Mouse (Mus musculus) MEL (cell line): ENCODE measurements around the gene Bpifb1. TPM values are rescaled to one million over a fixed set of nuclear protein-coding genes. Genes with fewer than 3 reads are reported as not detected.

ENCODE experiments used
- DNase-seq: peaks from one replicate; pipeline ENCODE4 v3.0.0; 2011; ENCODE audit warnings: low read depth, low spot score
- H3K27ac ChIP-seq: 2 replicates; pipeline ENCODE4 v1.5.1; 2012; ENCODE audit warnings: low read depth, mild to moderate bottlenecking, control low read depth, low read length, moderate library complexity; ENCODE audit not compliant: control insufficient read depth
- H3K27me3 ChIP-seq, 2 experiments: fragments of 150-350 bp in 1 of 2; sonication (generic) in 1 of 2; 2 replicates each; pipeline ENCODE4 v1.6.1; 2012; ENCODE audit warnings: low read length in 2 of 2, mild to moderate bottlenecking in 2 of 2, improper control_type of control experiment in 1 of 2, moderate library complexity in 1 of 2; ENCODE audit not compliant: insufficient read depth in 2 of 2, control insufficient read depth in 1 of 2
- H3K36me3 ChIP-seq, 2 experiments: 2 replicates each; pipeline ENCODE4 v1.6.1; 2012 to 2014; ENCODE audit warnings: low read length in 2 of 2, improper control_type of control experiment in 1 of 2, inconsistent platforms in 1 of 2, mild to moderate bottlenecking in 1 of 2; ENCODE audit not compliant: insufficient read depth in 2 of 2, control insufficient read depth in 1 of 2
- H3K4me1 ChIP-seq, 2 experiments: fragments of 150-350 bp in 1 of 2; sonication (generic) in 1 of 2; 2 replicates each; pipeline ENCODE4 v1.6.1; 2012; ENCODE audit warnings: low read length in 2 of 2, improper control_type of control experiment in 1 of 2, mild to moderate bottlenecking in 1 of 2; ENCODE audit not compliant: insufficient read depth in 2 of 2, control insufficient read depth in 1 of 2
- H3K4me3 ChIP-seq, 2 experiments: fragments of 150-350 bp in 1 of 2; sonication (generic) in 1 of 2; 2 replicates each; pipeline ENCODE4 v1.5.1; 2012; ENCODE audit warnings: low read depth in 2 of 2, low read length in 2 of 2, mild to moderate bottlenecking in 2 of 2, moderate library complexity in 2 of 2, control low read depth in 1 of 2, improper control_type of control experiment in 1 of 2; ENCODE audit not compliant: control insufficient read depth in 1 of 2, insufficient read depth in 1 of 2
- H3K79me2 ChIP-seq: 2 replicates; pipeline ENCODE4 v1.6.1; 2012; ENCODE audit warnings: mild to moderate bottlenecking, low read length, moderate library complexity; ENCODE audit not compliant: control insufficient read depth, poor library complexity, insufficient read depth
- H3K9ac ChIP-seq: 2 replicates; pipeline ENCODE4 v1.6.1; 2012; ENCODE audit warnings: low read depth, mild to moderate bottlenecking, control low read depth, low read length, moderate library complexity; ENCODE audit not compliant: control insufficient read depth, poor library complexity, severe bottlenecking
- H3K9me3 ChIP-seq: fragments of 150-350 bp; sonication (generic); replicated peaks from 2 replicates; pipeline ENCODE4 v1.6.1; 2012; ENCODE audit warnings: mild to moderate bottlenecking, low read length, improper control_type of control experiment, moderate library complexity; ENCODE audit not compliant: insufficient read depth
- CHD2 ChIP-seq: IDR thresholded peaks from 2 replicates; pipeline ENCODE4 v1.6.1; 2011; ENCODE audit warnings: low read length, improper control_type of control experiment
- CTCF ChIP-seq, 3 experiments: IDR thresholded peaks in 2 of 3; conservative IDR thresholded peaks in 1 of 3; 2 replicates each; pipeline ENCODE4 v1.5.1; 2011 to 2012; ENCODE audit warnings: low read length in 3 of 3, low read depth in 2 of 3, mild to moderate bottlenecking in 2 of 3, improper control_type of control experiment in 1 of 3, inconsistent platforms in 1 of 3, mixed read lengths in 1 of 3, moderate library complexity in 1 of 3; ENCODE audit not compliant: control insufficient read depth in 1 of 3, insufficient read depth in 1 of 3, poor library complexity in 1 of 3, severe bottlenecking in 1 of 3
- EP300 ChIP-seq, 2 experiments: IDR thresholded peaks; 2 replicates each; pipeline ENCODE4 v1.6.1; 2011; ENCODE audit warnings: improper control_type of control experiment in 2 of 2, low read length in 2 of 2, low read depth in 1 of 2, mild to moderate bottlenecking in 1 of 2
- GABPA ChIP-seq: IDR thresholded peaks from 2 replicates; pipeline ENCODE4 v1.6.1; 2012; ENCODE audit warnings: low read depth, mild to moderate bottlenecking, inconsistent platforms, low read length, improper control_type of control experiment, moderate library complexity
- KAT2A ChIP-seq: conservative IDR thresholded peaks from 2 replicates; pipeline ENCODE4 v1.6.1; 2012; ENCODE audit warnings: low read depth, low read length, improper control_type of control experiment, inconsistent platforms
- MAFK ChIP-seq: IDR thresholded peaks from 2 replicates; pipeline ENCODE4 v1.6.1; 2011; ENCODE audit warnings: low read depth, mild to moderate bottlenecking, low read length, improper control_type of control experiment, borderline replicate concordance
- MAX ChIP-seq: IDR thresholded peaks from 2 replicates; pipeline ENCODE4 v1.6.1; 2011; ENCODE audit warnings: low read length, improper control_type of control experiment
- MXI1 ChIP-seq: IDR thresholded peaks from 2 replicates; pipeline ENCODE4 v1.6.1; 2011; ENCODE audit warnings: mild to moderate bottlenecking, low read depth, low read length, improper control_type of control experiment
- MYC ChIP-seq: IDR thresholded peaks from 2 replicates; pipeline ENCODE4 v1.6.1; 2011; ENCODE audit warnings: low read depth, mild to moderate bottlenecking, low read length, improper control_type of control experiment, moderate library complexity
- NRF1 ChIP-seq: IDR thresholded peaks from 2 replicates; pipeline ENCODE4 v1.6.1; 2014; ENCODE audit warnings: low read depth, mild to moderate bottlenecking, inconsistent platforms, low read length, improper control_type of control experiment, moderate library complexity; ENCODE audit not compliant: poor library complexity, insufficient read depth, severe bottlenecking
- POLR2AphosphoS5 ChIP-seq: IDR thresholded peaks from 2 replicates; pipeline ENCODE4 v1.6.1; 2012; ENCODE audit warnings: low read depth, borderline replicate concordance, mild to moderate bottlenecking, inconsistent platforms, low read length, moderate library complexity, mixed read lengths
- SMC3 ChIP-seq: IDR thresholded peaks from 2 replicates; pipeline ENCODE4 v1.6.1; 2011; ENCODE audit warnings: low read depth, low read length, improper control_type of control experiment
- USF1 ChIP-seq: IDR thresholded peaks from 2 replicates; pipeline ENCODE4 v1.6.1; 2014; ENCODE audit warnings: low read depth, mild to moderate bottlenecking, inconsistent platforms, low read length, improper control_type of control experiment, moderate library complexity
- ZKSCAN1 ChIP-seq: IDR thresholded peaks from 2 replicates; pipeline ENCODE4 v1.6.1; 2012; ENCODE audit warnings: low read depth, mild to moderate bottlenecking, inconsistent platforms, low read length, improper control_type of control experiment, moderate library complexity
- ZMIZ1 ChIP-seq: IDR thresholded peaks from 2 replicates; pipeline ENCODE4 v1.6.1; 2012; ENCODE audit warnings: low read depth, mild to moderate bottlenecking, inconsistent platforms, low read length, improper control_type of control experiment, moderate library complexity
- ZNF384 ChIP-seq: IDR thresholded peaks from 2 replicates; pipeline ENCODE4 v1.6.1; 2012; ENCODE audit warnings: low read depth, mild to moderate bottlenecking, inconsistent platforms, low read length, improper control_type of control experiment
- polyA plus RNA-seq, 2 experiments: library from polyadenylated mRNA; stranded (reverse) in 1 of 2; unstranded in 1 of 2; fragments of >175 nt in 1 of 2; fragments of >200 nt in 1 of 2; gene quantifications; 2 replicates each; pipeline versions ENCODE4 v1.2.1 to v1.2.4; 2012; ENCODE audit warnings: low replicate concordance in 2 of 2, low read depth in 1 of 2; ENCODE audit not compliant: insufficient read length in 2 of 2, insufficient read depth in 1 of 2, missing spikeins in 1 of 2
- total RNA-seq: library from RNA; depleted of rRNA; stranded (reverse); fragments of 300-350 nt; gene quantifications from 2 replicates; pipeline ENCODE4 v1.2.3, GENCODE M21; 2012

The Bpifb1 gene
- total and polyA plus RNA-seq, 3 experiments: not detected

DNA sequence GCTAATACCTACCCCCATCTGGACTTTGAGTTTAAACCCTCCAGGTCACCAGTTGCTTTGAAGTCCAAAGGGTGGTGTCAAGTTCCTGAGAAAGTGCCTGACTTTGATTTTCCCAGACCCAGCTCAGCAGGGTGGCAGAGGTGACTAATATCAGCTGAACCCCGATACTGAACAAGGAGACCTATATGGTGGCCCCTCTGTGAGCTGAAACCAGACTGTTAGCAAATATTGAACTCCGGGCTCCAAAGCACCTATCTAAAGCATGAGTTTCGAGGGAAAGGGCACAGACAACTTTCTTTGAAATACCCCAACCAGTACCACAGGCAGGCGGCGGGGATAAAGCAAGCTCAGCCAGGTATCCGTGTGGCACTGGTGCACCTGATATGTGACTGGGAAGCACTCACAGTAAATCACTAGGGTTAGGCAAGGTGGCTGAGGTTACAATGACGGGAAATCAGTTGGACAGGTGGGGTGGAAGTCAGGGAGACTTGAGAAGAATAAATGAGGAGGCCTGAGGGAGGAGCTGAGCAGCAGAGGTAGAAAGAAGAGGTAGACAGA lies 662 bp upstream of the Bpifb1 start:
- H3K9me3 ChIP-seq: no peaks in the 10 kb centered on the region
- no peaks in the 10 kb centered on the region for H3K4me1 ChIP-seq
- no peaks in the 10 kb centered on the region for H3K79me2 ChIP-seq
- no peak overlapping the region for H3K27ac ChIP-seq
- 0 out of 4 replicates have a peak, but pooled peaks cover 0 to 2% of the 10 kb centered on the region in 2 experiments for H3K27me3 ChIP-seq
- TF ChIP-seq EP300 (IDR thresholded peaks at IDR 0.05; ENCODE audit: low read depth in 1 of 2, low read length in 2 of 2) (no peak), CTCF (IDR thresholded peaks at IDR 0.05 in 2 of 3, conservative IDR thresholded peaks at IDR 0.05 in 1 of 3; ENCODE audit: control insufficient read depth in 1 of 3, insufficient read depth in 1 of 3, low read depth in 2 of 3, low read length in 3 of 3, poor library complexity in 1 of 3, severe bottlenecking in 1 of 3) (no peak), USF1 (no peak), GABPA (no peak), MAX (no peak), MXI1 (no peak), KAT2A (no peak), ZMIZ1 (no peak), POLR2AphosphoS5 (no peak), ZKSCAN1 (no peak), CHD2 (no peak), MAFK (no peak), MYC (no peak), ZNF384 (no peak)
- no peak for DNase-seq
- H3K9ac ChIP-seq: no peak overlapping the region
- no peak overlapping the region for H3K4me3 ChIP-seq
- no peaks in the 10 kb centered on the region for H3K36me3 ChIP-seq

DNA sequence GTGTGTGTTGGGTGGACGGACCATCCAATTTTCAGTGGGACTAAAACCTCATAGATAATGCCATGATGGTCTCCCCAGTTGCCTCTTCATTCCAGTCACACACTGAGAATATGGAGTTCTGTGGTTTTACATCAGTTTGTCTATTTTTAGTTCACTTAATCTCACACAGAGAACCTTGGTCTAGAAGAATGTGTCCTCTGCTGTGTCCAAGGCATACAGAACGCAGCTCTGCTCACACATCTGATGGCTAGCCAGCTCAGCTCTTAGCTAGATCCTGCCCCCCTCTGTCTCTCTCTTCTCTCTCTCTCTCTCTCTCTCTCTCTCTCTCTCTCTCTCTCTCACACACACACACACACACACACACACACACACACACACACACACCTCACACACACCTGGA lies 1.5 kb downstream of the Bpifb1 start:
- no peaks in the 10 kb centered on the region for H3K36me3 ChIP-seq
- H3K9me3 ChIP-seq: no peaks in the 10 kb centered on the region
- H3K79me2 ChIP-seq: no peaks in the 10 kb centered on the region
- TF ChIP-seq NRF1 (no peak), MXI1 (no peak), POLR2AphosphoS5 (no peak), GABPA (no peak), ZKSCAN1 (no peak), SMC3 (no peak)
- no peak overlapping the region for H3K27ac ChIP-seq
- 0 out of 4 replicates have a peak, but pooled peaks cover 0 to 2% of the 10 kb centered on the region in 2 experiments for H3K27me3 ChIP-seq
- H3K4me3 ChIP-seq: no peak overlapping the region
- H3K4me1 ChIP-seq: no peaks in the 10 kb centered on the region
- no peak overlapping the region for H3K9ac ChIP-seq
- DNase-seq: no peak
